Mouse (Mus musculus) lung, adult 18-20 months (tissue): Measurements from ENCODE around the gene Ghsr.
"Not testable (repeated sequence)": the region's sequence is repeated elsewhere in the genome, so short reads cannot be mapped to it uniquely, and the experiment has no call there.

Experiments used
- DNase-seq, 2 experiments: peaks; one replicate each; pipeline ENCODE4 v3.0.0; 2022; ENCODE audit warnings: mixed read lengths in 2 of 2

The Ghsr gene

DNA sequence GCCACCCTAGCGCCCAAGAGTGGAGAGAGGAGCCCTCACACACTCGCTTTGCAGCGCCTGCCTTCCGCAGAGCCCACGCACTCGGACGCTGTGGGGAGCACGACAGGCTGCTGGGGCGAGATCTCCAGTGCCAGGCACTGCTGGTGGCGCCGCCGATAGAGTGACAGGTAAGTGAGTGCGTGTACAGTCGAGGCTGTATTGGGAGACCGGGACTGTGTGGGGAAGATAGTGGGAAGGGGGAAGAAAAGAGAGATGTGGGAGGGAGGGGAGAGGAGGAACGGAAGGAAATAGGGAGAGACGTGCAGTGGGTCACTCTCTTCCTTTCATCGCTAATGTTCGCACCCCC lies at the start of gene Ghsr:
TSS of gene Ghsr (plus strand) at position 76 of the 346 bp plus-strand sequence.
- no peak for DNase-seq

DNA sequence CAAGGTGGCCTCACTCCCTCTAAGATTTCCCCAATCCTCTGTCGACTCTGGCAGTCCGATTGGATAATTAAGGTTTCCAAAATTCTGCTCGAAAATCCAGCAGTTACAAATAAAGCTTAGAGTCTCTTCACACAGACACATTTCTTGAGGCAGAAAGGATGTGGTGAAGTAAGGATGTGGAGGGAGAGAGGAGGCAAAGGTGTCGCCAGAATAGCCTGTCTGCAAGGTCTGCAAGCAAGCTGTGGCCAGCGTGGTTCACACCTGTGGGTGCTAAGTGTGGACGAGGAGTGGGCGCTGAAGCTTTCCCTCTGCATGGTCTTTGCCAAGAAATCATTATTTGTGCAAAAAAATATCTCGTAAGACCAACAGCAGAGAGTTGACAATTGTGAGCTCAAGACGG lies 48.6 kb upstream of the Ghsr start:
- DNase-seq: no peak

DNA sequence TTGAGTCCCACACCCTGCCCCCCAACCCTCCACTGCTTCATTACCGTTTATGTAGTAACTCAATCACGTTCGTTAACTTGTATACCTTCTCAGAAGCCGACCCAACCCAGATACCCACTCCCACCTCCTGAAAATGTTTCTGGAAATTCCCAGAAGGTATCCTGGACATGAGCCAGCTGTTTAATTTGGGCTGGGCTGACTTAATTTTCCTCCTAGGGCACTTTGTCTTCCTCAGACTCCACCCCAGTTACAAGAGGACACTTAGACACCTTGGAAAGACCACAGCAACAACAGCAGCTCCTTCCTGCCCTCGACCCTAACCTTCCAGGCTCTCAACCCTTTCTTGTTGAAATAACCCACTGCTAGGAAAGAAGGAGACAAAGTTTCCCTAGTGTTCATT lies 47.6 kb upstream of the Ghsr start:
- no peak for DNase-seq

DNA sequence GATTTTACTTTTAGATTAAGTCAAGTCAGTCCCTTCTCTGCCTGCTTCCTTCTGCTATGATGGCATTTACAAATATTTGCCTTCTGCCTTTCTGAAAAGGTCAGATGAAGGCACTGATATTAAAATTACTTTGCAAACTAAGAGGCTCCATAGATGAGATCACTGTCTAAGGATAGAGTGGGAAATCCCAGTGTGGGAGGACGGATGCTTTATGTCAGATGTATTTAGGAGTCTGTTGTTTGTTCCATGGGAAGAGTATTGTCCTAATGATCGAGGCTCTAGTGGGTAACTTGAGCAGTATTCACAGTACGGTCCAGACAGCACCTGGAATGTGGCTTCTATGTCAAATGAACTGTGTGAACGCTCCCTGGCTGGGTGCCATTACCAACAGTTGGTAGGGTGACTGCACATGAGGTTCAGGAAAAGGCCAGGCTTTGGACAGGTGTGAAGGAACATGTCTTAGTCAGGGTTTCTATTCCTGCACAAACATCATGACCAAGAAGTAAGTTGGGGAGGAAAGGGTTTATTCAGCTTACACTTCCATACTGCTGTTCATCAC lies 44.4 kb upstream of the Ghsr start:
- no peak for DNase-seq

DNA sequence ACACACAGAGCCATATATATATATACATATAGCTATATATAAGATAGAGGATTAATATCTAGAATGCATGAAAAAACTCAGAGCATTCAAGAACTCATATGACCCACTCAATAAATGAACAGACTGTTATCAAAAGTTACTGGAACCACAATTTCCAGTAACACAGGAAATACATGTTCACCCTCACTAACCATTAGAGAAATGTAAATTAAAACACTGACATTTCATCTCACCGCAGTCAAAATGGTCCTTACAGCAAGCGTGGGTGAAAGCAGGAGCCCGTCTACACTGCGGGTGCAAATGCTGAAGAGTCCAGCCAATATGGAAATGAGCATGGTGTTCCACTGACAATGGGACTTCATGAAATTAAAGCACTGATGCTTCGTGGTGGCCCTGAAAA lies 40.4 kb upstream of the Ghsr start:
- no peak for DNase-seq

DNA sequence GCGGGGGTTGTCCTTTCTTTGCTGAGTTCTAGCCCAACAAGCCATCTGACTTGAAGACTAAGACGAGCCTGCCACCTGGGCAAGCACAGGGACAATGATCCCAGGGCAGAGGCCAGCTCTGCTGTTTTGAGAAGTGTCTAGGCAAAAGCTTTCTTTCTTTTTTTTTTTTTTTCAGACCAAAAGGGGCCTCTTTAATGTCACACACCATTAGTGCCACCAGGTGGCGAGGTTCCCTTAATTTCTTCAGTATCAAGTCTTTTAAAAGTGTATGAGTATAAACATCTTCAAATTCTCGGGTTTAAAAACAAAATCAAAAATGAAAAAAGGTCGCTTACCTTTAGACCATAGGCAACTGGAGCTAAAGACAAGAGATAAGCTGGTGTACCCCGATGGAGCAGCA lies 32.7 kb upstream of the Ghsr start:
- DNase-seq: peak; percentile 35 to 50

DNA sequence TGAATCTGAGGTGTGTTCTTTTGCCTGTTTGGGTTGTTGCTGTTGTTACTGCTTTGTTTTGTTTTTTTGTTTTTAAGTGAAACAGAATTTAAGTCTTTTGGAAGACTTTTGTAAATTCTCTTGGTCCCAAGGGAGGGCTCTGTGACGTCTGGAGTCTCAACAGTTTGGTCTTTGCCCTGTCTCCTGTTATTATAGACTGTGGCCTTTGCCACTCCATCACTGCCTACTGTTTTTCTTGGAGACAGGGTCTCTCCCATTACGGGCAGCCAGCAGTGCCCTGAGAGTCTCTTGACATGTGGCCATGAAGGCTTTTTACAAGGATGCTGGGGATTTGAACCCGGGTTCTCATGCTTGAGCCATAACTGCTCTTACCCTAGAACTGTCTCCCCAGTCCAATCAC lies 32.3 kb upstream of the Ghsr start:
- no peak for DNase-seq

DNA sequence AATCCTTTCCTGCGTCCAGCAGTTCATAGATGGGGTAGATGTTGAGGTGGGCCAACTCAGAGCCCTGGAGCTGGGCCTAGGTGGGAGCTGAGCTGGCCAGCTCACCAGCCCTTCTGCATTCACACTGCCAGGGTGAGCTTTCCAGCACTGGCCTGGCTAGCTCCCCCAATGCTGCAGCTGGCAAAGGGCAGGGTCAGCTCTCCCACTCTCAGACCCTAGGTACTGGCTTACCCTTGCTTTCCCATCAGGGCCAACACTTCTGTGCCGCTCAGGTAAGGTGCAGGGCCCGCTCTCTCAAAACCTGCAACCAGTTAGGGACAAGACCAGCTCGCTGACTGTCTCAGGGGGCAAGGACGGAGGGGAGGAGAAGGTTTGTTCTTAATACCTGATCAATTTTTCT lies 30.4 kb upstream of the Ghsr start:
- no peak for DNase-seq

DNA sequence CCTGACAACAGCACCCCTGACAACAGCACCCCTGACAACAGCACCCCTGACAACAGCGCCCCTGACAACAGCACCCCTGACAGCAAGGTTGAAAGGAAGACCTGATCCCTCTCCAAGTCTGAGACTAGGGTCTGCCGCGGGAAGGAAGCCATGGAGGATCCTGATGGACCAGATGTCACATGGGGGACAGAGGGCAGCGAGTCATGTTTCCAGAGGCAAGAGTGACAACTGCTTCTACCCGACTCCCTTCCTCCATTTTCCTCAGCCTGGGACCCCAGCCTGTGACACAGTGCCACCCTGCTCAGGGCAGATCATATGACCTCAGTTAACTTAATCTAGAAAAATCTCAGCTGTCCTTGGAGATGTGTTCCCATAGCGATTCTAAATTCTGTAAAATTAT lies 28.7 kb upstream of the Ghsr start:
- DNase-seq: no peak

DNA sequence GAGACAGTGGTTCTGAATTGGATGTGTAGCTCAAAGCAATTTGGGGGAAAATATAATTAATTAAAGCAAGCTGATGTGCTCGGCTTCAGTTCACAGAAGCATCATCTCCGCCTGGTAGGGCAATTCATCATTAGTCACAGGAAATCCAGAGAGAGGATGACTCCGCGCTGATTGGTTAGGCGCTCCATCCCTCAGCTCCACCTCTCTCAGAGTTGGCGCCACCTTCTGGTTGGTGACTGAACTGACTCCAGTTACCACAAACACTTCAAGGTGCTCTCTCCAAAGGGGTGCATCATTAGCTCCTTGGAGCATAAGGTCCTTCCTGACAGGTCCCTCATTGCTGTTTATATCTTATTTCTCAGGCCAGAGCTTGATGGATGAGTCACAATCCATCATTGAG lies 25.6 kb upstream of the Ghsr start:
- peak; percentile 66 to 69 for DNase-seq

DNA sequence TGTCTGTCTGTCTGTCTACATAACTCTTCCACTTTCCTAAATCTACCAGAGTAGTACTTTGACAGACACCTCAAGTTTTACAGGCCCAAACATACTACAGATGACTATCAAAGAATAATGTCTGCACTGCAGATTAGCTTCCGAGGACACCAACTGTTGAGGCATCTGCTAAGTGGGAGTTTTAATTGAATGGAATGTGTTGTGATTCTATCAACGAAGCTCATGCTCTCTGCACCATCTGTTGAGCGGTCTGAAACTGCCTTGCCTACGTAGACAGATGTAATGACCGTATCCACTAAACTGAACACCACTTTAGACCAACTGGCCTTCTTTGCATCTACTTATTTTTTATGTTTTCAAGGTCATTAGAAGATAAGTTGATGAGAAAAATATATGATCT lies 22.7 kb upstream of the Ghsr start:
- DNase-seq: no peak

DNA sequence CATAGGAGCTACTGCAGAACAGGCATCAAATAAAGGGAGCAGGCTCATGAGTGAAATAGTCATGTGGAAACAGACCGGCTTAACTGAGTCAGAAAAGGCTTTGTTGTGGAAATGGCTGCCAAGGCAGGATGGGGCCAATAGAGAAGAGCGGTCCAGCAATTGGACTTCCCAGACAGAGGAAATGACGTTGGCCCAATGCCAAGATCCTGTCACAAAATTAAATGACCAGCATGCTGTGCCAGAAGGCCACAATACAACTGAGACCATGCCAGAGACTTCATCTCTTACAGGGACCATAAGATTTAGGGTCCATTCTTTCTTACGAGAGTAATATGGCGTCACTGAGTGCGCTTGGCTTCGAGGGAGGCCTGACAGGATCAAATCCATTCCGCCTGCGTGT lies 20.0 kb upstream of the Ghsr start:
- DNase-seq: peak; percentile 59 to 68

DNA sequence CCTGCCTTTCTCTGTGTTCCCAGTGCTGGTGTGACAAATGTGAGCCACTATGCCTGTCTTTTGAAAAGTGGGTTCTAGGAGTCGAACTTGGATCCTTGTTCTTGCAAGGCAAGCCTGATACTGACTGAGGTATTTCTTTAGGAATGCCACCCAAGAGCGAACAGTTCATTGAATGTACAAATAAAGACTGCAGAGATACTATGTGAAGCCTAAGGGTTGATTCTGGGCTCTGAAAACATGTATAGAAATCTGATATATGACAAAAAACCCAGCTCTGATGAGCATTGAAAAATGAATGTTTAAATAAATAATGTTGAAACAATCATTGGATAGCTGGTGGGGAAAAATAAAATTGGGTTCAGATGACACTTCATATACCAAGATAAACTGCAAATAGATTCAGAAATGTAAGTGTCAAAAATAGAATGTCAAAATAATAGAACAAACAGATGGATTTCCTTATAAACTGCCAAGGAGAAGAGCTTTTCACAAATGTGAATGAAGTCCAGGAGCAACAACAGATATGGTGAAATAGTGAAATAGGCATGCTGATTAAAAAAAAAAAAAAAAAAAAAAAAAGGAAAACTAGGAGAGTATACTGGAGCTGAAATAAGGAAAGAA lies 11.9 kb upstream of the Ghsr start:
- no peak for DNase-seq

DNA sequence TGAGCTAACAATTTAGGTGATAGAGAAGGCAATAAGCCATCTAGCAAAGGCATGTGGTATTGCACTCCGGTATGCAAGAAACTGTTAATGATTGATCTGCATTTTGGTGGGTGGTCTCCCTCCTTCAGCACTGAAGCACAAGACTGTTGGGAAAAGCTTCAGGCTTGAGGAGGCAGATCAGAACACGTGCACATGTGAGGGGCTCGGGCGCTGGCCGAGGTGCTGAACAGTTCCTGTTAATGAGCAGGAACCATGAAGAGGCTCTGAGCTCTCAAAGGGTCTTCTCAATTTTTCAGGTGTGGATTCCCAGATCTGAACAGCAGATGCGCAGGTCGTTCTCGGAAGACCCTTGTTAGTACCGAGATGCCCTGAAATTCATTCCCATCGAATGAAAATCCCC lies 1.0 kb upstream of the Ghsr start:
- no peak for DNase-seq

DNA sequence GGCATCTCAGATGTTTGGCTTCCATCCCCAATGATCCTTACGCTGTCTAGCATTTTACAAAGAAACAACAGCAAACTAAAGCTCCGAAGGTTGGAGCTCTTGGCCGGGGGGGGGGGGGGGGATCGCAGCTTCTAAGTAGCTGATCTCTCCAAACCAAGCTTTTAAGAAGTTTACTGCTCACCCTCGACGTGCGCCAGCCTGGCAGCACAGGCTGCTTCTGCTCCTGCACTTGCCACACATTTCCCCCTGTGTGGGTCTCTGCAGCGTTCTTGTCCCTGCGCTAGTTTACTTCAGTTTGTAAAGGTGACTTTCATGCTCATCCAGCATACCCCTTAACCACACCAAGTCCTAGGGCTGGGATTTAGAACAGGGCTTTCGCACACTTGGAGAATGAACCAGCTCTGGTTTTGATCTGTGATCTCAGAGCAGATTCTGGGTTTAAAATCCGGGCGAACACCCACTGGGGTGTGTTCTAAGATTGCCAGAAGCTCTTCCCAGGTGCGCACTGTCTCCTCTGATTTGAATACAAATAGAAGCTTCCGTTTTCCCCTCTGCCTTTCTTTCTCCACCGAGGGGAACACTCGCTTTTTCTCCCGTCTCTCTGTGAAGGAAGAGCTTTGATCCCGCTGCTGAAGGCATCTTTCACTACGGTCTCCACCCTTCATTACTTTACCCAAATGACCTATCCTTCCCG lies 422 bp upstream of the Ghsr start:
- no peak for DNase-seq

DNA sequence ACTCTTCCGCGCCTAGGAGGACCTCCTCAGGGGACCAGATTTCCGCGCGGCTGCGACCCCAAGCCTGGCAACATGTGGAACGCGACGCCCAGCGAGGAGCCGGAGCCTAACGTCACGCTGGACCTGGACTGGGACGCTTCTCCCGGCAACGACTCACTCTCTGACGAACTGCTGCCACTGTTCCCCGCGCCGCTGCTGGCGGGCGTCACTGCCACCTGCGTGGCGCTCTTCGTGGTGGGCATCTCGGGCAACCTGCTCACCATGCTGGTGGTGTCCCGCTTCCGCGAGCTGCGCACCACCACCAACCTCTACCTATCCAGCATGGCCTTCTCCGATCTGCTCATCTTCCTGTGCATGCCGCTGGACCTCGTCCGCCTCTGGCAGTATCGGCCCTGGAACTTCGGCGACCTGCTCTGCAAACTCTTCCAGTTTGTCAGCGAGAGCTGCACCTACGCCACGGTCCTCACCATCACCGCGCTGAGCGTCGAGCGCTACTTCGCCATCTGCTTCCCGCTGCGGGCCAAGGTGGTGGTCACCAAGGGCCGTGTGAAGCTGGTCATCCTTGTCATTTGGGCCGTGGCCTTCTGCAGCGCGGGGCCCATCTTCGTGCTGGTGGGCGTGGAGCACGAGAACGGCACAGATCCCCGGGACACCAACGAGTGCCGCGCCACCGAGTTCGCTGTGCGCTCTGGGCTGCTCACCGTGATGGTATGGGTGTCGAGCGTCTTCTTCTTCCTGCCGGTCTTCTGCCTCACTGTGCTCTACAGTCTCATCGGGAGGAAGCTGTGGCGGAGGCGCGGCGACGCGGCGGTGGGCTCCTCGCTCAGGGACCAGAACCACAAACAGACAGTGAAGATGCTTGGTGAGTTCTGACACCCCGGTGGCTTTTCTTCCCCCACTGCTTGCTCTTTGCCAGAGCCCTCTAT lies 837 bp downstream of the Ghsr start:
- DNase-seq: no peak

DNA sequence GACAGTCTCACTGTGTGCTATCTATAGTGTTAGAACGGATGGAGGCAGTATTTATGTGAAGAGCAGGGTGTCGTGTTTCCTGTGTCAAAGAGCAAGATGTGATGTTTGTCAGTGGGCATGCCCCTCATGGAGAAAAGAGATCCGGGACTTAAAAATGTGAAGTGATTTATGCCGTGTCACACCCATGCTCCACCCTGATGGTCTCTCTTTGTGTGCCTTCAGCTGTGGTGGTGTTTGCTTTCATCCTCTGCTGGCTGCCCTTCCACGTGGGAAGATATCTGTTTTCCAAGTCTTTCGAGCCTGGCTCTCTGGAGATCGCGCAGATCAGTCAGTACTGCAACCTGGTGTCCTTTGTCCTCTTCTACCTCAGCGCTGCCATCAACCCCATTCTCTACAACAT lies 3.2 kb downstream of the Ghsr start:
- DNase-seq: no peak

DNA sequence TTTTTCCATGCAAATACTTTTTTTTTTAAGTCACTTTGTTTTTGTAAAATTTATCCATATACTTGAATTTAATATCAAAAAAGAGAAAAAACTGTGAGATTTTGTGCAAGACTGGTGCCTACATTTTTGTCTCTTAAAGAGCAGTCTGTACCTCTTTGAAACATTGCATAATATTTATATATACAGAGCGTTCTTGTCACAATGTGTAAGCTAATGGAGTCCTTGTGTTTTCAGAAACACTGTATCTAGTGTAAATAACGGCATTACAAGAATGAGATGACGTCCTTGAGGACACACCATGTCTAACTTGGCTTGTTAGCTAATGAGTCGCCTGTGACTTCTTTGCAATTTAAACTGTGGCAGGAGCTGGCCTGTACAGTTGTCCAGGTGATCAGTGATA lies 6.8 kb downstream of the Ghsr start:
- no peak for DNase-seq

DNA sequence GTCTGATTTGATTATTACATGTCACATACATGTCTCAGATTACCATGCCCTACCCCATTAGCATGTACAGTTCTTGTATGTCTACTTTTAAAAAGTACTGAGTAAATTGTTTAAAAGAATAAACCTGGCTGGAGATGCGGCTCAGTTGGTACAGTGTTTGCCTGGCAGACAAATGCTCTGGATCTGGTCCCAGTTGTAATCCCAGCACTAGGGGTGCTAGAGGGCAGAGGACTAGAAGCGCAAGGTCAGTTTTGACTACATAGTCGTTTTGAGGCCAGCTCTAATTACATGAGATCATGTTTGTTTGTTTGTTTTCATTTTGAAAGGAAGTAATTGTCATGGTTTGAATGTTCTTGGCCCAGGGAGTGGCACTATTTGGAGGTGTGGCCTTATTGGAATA lies 13.7 kb downstream of the Ghsr start:
- DNase-seq: no peak

DNA sequence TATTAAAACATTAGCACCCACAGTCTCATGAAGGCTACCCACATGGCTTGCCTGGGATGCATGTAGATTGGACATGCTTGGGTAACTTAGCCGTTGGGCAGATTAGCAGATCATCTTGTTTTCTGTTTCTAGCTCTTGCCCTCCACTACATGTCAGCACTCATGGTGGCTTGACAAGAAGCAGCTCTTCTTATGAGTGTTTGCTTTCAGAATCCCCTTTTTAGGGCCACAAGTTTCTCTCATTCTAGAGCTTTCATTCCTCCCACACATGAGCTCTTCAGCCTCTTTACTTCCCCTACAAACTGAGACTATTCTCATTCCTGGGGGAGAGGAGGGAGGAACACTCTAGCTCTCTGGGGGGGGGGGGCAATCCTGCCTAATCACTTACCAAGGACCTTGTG lies 18.8 kb downstream of the Ghsr start:
- no peak for DNase-seq

DNA sequence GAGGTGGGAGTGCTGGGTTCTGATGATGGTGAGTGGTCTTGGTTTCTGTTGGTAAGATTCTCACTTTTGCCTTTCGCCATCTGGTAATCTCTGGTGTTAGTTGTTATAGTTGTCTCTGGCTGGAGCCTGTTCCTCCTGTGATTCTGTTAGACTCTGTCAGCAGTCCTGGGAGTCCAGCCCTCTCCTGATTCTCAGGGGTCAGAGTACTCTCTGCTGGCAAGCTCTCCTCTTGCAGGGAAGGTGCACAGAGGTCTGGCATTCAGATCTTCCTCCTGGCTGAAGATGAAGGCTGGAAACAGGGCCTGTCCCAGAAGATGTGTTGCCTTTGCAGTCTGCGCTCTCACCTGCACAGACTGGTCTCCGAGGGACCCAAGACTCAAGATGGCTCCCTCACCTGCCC lies 29.8 kb downstream of the Ghsr start:
- DNase-seq: not testable (repeated sequence)

DNA sequence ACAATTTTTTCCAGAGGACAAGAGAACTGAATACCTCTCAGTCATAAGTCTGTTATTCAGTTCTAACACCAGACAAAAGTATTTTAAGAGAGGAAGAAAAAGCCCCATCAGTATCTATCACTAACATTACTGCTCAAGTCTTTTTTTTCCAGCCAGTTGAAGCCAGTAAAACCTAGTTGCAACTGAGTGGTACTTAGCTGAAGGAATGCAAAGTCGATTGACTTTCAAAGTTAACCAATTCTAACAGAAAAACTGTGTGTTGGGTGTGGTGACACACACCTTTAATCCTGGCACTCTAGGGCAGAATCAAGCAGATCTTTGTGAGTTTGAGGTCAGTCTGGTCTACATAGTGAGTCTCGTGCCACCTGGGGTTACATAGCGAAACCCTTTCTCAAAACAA lies 35.3 kb downstream of the Ghsr start:
- no peak for DNase-seq

DNA sequence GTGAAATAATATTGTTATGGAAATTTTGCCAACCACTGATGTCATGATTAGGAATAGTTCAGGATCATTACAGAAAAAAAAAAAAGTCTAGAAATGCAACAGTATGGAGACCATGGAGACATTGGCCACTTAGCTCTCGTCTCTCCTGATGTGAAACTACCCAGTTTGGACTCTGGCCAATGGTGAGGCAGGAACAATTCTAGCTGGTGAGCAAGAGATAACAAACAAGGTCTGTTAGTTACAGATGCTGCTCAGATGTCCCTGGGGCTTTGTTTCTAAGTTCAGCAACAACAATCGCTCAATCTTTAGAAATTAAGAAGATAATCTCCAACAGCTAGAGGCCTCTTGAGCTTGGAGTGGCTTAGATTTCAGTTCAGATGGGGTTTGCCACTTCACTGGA lies 37.4 kb downstream of the Ghsr start:
- DNase-seq: no peak

DNA sequence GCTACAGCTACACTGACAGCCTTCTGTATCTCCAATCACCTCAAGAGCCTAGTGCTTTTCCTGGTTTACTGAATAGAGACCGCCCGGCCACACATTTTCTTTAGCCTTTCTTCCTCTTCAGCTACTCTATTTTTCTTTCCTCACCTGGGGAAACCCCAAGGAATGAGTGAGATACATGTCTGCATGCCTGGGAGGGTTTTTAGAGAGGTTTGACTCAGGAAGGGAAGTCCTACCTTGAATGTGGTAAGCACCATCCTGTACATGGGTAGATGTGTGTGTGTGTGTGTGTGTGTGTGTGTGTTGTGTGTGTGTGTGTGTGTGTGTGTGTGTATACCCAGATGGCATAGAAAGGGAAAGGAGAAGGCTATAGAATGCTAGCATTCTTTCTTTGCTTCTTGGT lies 40.1 kb downstream of the Ghsr start:
- DNase-seq: no peak
